Mouse (Mus musculus): ENCODE results near the gene Metap2. TPM values are rescaled to one million over a fixed set of nuclear protein-coding genes. Genes with fewer than 3 reads are reported as not detected.

Metap2 gene
- polyA plus RNA-seq, 1 experiment from 2014 or later, result 126 TPM

DNA sequence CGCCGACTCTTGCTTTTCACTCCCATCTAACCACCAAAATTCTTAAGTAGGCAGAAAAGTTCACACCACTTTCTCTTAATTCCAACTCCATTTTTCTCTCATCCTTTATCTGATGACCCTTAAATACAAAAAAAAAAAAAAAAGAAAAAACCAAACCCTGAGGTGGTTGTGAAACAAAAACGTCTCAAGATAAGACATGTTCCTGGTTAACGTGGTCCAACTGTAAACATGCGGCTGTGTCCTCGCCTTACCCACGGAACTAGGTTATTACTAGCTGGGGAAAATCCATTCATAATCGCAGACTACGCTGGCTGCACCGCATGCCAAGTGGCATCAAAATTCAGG is 8.3 kb downstream of the Metap2 start:
- peak overlapping the region; percentile 78 for H3K4me2 ChIP-seq (replicated peaks; ENCODE audit: low read depth)
- H3K27ac ChIP-seq (replicated peaks), result 0 out of 2 replicates have a peak overlapping the region, but pooled peaks have one; percentile 40
- TF ChIP-seq EP300 (optimal IDR thresholded peaks at IDR 0.05) (no peak), CTCF (IDR thresholded peaks at IDR 0.05; ENCODE audit: low read depth) (no peak)
- H3K9me3 ChIP-seq (ENCODE audit: control insufficient read depth, low read length), result no peaks in the 10 kb centered on the region
- no peaks in the 10 kb centered on the region for H3K27me3 ChIP-seq (ENCODE audit: control insufficient read depth, insufficient read depth, low read length)
- 10% methylated on average over 10 of the region's 10 CpGs for WGBS
- peaks cover 11% of the 10 kb centered on the region for H3K36me3 ChIP-seq (ENCODE audit: control insufficient read depth, insufficient read depth, low read length)
- peak overlapping the region; percentile 90 for H3K9ac ChIP-seq (ENCODE audit: low read length)
- ATAC-seq (ENCODE audit: low FRiP score, low TSS enrichment) (no peak), DNase-seq (ENCODE audit: low spot score) (peak; percentile 16)
- peak overlapping the region; percentile 86 for H3K4me3 ChIP-seq (ENCODE audit: low read depth, low read length)
- H3K4me1 ChIP-seq (replicated peaks; ENCODE audit: control insufficient read depth, insufficient read depth), result no peaks in the 10 kb centered on the region

- Histone ChIP-seq H3K36me3 (ENCODE audit: control insufficient read depth, insufficient read depth, low read length) (peaks cover 11% of the 10 kb centered on the region), H3K9me3 (ENCODE audit: control insufficient read depth, low read length) (no peaks in the 10 kb centered on the region), H3K9ac (ENCODE audit: low read length) (no peak overlapping the region), H3K4me2 (replicated peaks; ENCODE audit: low read depth) (no peak overlapping the region), H3K27me3 (ENCODE audit: control insufficient read depth, insufficient read depth, low read length) (no peaks in the 10 kb centered on the region), H3K27ac (replicated peaks) (no peak overlapping the region), H3K4me1 (replicated peaks; ENCODE audit: control insufficient read depth, insufficient read depth) (no peaks in the 10 kb centered on the region), H3K4me3 (ENCODE audit: low read depth, low read length) (no peak overlapping the region)
- 83% methylated on average over 14 of the region's 14 CpGs for WGBS
- TF ChIP-seq EP300 (optimal IDR thresholded peaks at IDR 0.05) (no peak), CTCF (IDR thresholded peaks at IDR 0.05; ENCODE audit: low read depth) (no peak)
- DNase-seq (ENCODE audit: low spot score) (no peak), ATAC-seq (ENCODE audit: low FRiP score, low TSS enrichment) (no peak)
These were observed 10.9 kb downstream of the Metap2 start for GRCm38 (mm10) chr10:93885839-93886477.

DNA sequence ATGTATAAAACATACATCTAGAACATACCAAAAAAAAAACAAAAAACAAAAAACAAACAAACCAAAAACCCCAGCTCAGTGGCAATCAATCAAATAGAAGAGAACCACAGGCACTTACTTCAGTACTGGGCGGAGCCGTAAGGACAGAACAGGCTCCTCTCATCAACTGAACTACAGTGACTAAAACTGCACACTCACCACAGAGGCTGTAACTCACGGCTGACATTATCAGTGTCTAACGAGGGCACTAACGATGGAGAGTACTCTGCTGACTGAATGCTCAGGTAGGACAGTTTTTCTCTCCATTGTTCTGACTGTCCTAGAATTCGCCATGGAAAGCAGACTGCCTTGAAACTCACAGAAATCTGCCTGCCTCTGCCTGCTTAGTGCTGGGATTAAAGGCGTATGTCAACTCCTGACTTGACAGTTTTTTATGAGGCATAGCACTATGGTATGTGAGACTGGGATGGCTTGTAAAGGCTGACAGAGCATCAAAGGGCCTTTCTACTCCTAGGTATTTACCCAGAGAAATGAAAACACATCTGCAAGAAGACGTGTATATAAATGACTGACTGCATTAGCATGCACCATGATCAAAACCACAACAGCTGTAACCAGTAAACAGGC is 14.0 kb downstream of the Metap2 start:
- Histone ChIP-seq H3K27ac (replicated peaks) (no peak overlapping the region), H3K4me1 (replicated peaks; ENCODE audit: control insufficient read depth, insufficient read depth) (no peaks in the 10 kb centered on the region), H3K4me2 (replicated peaks; ENCODE audit: low read depth) (no peak overlapping the region), H3K9ac (ENCODE audit: low read length) (no peak overlapping the region), H3K27me3 (ENCODE audit: control insufficient read depth, insufficient read depth, low read length) (no peaks in the 10 kb centered on the region), H3K9me3 (ENCODE audit: control insufficient read depth, low read length) (no peaks in the 10 kb centered on the region), H3K36me3 (ENCODE audit: control insufficient read depth, insufficient read depth, low read length) (peaks cover 19% of the 10 kb centered on the region), H3K4me3 (ENCODE audit: low read depth, low read length) (no peak overlapping the region)
- ATAC-seq (ENCODE audit: low FRiP score, low TSS enrichment), result no peak
- WGBS, result 85% methylated on average over 8 of the region's 8 CpGs
- no peak for TF ChIP-seq CTCF (IDR thresholded peaks at IDR 0.05; ENCODE audit: low read depth)
- TF ChIP-seq EP300 (optimal IDR thresholded peaks at IDR 0.05), result no peak
- no peak for DNase-seq (ENCODE audit: low spot score)

DNA sequence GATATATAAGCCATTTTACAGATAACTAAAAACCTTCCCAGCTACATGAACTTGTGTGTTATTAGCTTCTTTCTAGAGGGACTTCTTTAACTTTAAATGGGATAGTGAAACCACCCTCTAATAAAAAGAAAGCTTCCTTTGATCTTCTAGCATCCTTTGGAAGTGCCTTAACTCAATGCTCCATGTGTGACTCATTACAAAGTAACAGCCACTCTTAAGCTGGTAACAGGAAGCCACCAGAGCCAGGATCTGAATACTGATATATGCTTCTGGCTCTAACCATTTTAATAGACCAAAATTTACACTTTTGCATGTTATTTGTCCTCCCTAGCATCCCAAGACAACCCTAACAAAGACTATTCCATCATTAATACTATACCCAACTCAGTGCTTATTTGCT is 15.0 kb downstream of the Metap2 start:
- TF ChIP-seq CTCF (IDR thresholded peaks at IDR 0.05; ENCODE audit: low read depth) (no peak), EP300 (optimal IDR thresholded peaks at IDR 0.05) (no peak)
- peaks cover 19% of the 10 kb centered on the region for H3K36me3 ChIP-seq (ENCODE audit: control insufficient read depth, insufficient read depth, low read length)
- no peak overlapping the region for H3K4me3 ChIP-seq (ENCODE audit: low read depth, low read length)
- no peak overlapping the region for H3K4me2 ChIP-seq (replicated peaks; ENCODE audit: low read depth)
- no peaks in the 10 kb centered on the region for H3K9me3 ChIP-seq (ENCODE audit: control insufficient read depth, low read length)
- H3K9ac ChIP-seq (ENCODE audit: low read length), result no peak overlapping the region
- no peaks in the 10 kb centered on the region for H3K27me3 ChIP-seq (ENCODE audit: control insufficient read depth, insufficient read depth, low read length)
- no peaks in the 10 kb centered on the region for H3K4me1 ChIP-seq (replicated peaks; ENCODE audit: control insufficient read depth, insufficient read depth)
- no peak overlapping the region for H3K27ac ChIP-seq (replicated peaks)
- DNase-seq (ENCODE audit: low spot score) (no peak), ATAC-seq (ENCODE audit: low FRiP score, low TSS enrichment) (no peak)

DNA sequence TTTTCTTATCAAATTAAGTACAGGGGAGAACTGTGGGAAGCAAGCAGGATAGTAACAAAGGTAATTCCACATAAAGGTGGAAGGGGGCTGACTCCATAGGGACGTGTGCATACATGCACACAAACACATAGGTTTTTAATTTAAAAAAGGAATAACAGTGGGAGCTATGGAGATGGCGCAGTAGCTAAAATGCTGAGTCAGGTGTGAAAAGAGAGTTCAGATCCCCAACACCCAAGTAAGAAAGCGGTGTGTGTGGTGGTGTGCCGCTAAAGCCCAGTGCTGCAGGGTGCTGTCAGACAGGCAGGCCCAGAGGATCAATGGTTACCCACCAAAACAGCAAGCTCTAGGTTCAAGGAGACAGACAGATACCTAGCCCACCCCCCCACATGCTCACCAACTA is 18.2 kb downstream of the Metap2 start:
- 95% methylated on average over 4 of the region's 4 CpGs for WGBS
- Histone ChIP-seq H3K36me3 (ENCODE audit: control insufficient read depth, insufficient read depth, low read length) (peaks cover 11% of the 10 kb centered on the region; the same call in 1 of the 2 replicates), H3K4me3 (ENCODE audit: low read depth, low read length) (no peak overlapping the region), H3K4me2 (replicated peaks; ENCODE audit: low read depth) (no peak overlapping the region), H3K4me1 (replicated peaks; ENCODE audit: control insufficient read depth, insufficient read depth) (no peaks in the 10 kb centered on the region), H3K27ac (replicated peaks) (no peak overlapping the region), H3K9me3 (ENCODE audit: control insufficient read depth, low read length) (no peaks in the 10 kb centered on the region), H3K27me3 (ENCODE audit: control insufficient read depth, insufficient read depth, low read length) (no peaks in the 10 kb centered on the region), H3K9ac (ENCODE audit: low read length) (no peak overlapping the region)
- DNase-seq (ENCODE audit: low spot score), result no peak
- no peak for ATAC-seq (ENCODE audit: low FRiP score, low TSS enrichment)
- TF ChIP-seq CTCF (IDR thresholded peaks at IDR 0.05; ENCODE audit: low read depth) (no peak), EP300 (optimal IDR thresholded peaks at IDR 0.05) (no peak)

- ATAC-seq (ENCODE audit: low FRiP score, low TSS enrichment) (no peak), DNase-seq (ENCODE audit: low spot score) (no peak)
- no peak overlapping the region for H3K27ac ChIP-seq (replicated peaks)
- H3K27me3 ChIP-seq (ENCODE audit: control insufficient read depth, insufficient read depth, low read length), result no peaks in the 10 kb centered on the region
- H3K4me1 ChIP-seq (replicated peaks; ENCODE audit: control insufficient read depth, insufficient read depth), result no peaks in the 10 kb centered on the region
- WGBS, result 89% methylated on average over 1 of the region's 1 CpGs
- TF ChIP-seq CTCF (IDR thresholded peaks at IDR 0.05; ENCODE audit: low read depth), result no peak
- no peak for TF ChIP-seq EP300 (optimal IDR thresholded peaks at IDR 0.05)
- H3K9me3 ChIP-seq (ENCODE audit: control insufficient read depth, low read length), result no peaks in the 10 kb centered on the region
- peaks cover 11% of the 10 kb centered on the region; the same call in 1 of the 2 replicates for H3K36me3 ChIP-seq (ENCODE audit: control insufficient read depth, insufficient read depth, low read length)
- no peak overlapping the region for H3K9ac ChIP-seq (ENCODE audit: low read length)
- no peak overlapping the region for H3K4me3 ChIP-seq (ENCODE audit: low read depth, low read length)
- H3K4me2 ChIP-seq (replicated peaks; ENCODE audit: low read depth), result no peak overlapping the region
These were observed 20.1 kb downstream of the Metap2 start for GRCm38 (mm10) chr10:93876772-93877171.

Data from stomach, postnatal 0 days (tissue).